Mouse (Mus musculus) granulocyte monocyte progenitor cell, adult 5-6 weeks (primary cell): ENCODE results near the gene Pigs. TPM values are rescaled to one million over a fixed set of nuclear protein-coding genes. Genes with fewer than 3 reads are reported as not detected.

ENCODE experiments used
- total RNA-seq, 2 experiments: library from RNA; stranded (forward) in 1 of 2; stranded (reverse) in 1 of 2; fragments of 200-712, 200-1000 nt in 1 of 2; fragments of >200 nt in 1 of 2; fragmentation: Nextera tagmentation in 1 of 2; gene quantifications; 2 replicates each; pipeline ENCODE4 v1.2.3; 2014 to 2017

Pigs gene
- total RNA-seq, 2 experiments from 2014 or later, result 13.7 to 47.6 TPM

Other genes with a start within 250 kb of the Pigs start
- gene Eral1, start 248.0 kb upstream of the Pigs start, total RNA-seq (2014; fragmentation: Nextera tagmentation), result 17.8 and 18.7 TPM in 2 replicates
- 27.4 and 32.0 TPM in 2 replicates for gene Eral1, start 248.0 kb upstream of the Pigs start, total RNA-seq (2017)
- gene Fam222b, start 233.8 kb upstream of the Pigs start, total RNA-seq (2014; fragmentation: Nextera tagmentation), result 13.5 and 16.8 TPM in 2 replicates
- 3.7 and 6.5 TPM in 2 replicates for gene Fam222b, start 233.8 kb upstream of the Pigs start, total RNA-seq (2017)
- gene Traf4, start 162.8 kb upstream of the Pigs start, total RNA-seq (2014; fragmentation: Nextera tagmentation), result 4.9 and 7.3 TPM in 2 replicates
- 2.8 and 3.6 TPM in 2 replicates for gene Traf4, start 162.8 kb upstream of the Pigs start, total RNA-seq (2017)
- 3.5 and 14.4 TPM in 2 replicates for gene Nek8, start 151.7 kb upstream of the Pigs start, total RNA-seq (2014; fragmentation: Nextera tagmentation)
- 5.8 and 6.1 TPM in 2 replicates for gene Nek8, start 151.7 kb upstream of the Pigs start, total RNA-seq (2017)
- gene Tlcd1, start 151.7 kb upstream of the Pigs start, total RNA-seq (2014; fragmentation: Nextera tagmentation), result 1.1 and 3.5 TPM in 2 replicates
- gene Tlcd1, start 151.7 kb upstream of the Pigs start, total RNA-seq (2017), result 2.9 and 4.1 TPM in 2 replicates
- gene Rpl23a, start 144.8 kb upstream of the Pigs start, total RNA-seq (2014; fragmentation: Nextera tagmentation), result 5,451 and 5,560 TPM in 2 replicates
- gene Rpl23a, start 144.8 kb upstream of the Pigs start, total RNA-seq (2017), result 3,079 and 3,080 TPM in 2 replicates
- gene Rab34, start 140.0 kb upstream of the Pigs start, total RNA-seq (2014; fragmentation: Nextera tagmentation), result 6.1 and 7.2 TPM in 2 replicates
- gene Rab34, start 140.0 kb upstream of the Pigs start, total RNA-seq (2017), result 1.5 and 3.6 TPM in 2 replicates
- gene Proca1, start 135.0 kb upstream of the Pigs start, total RNA-seq (2014; fragmentation: Nextera tagmentation), result not detected in 2 replicates
- not detected in 2 replicates for gene Proca1, start 135.0 kb upstream of the Pigs start, total RNA-seq (2017)
- gene Sdf2, start 82.7 kb upstream of the Pigs start, total RNA-seq (2014; fragmentation: Nextera tagmentation), result 76.9 and 79.6 TPM in 2 replicates
- gene Sdf2, start 82.7 kb upstream of the Pigs start, total RNA-seq (2017), result 41.4 and 48.8 TPM in 2 replicates
- 39.3 and 42.7 TPM in 2 replicates for gene Supt6, start 82.4 kb upstream of the Pigs start, total RNA-seq (2014; fragmentation: Nextera tagmentation)
- 35.2 and 41.1 TPM in 2 replicates for gene Supt6, start 82.4 kb upstream of the Pigs start, total RNA-seq (2017)
- gene 2610507B11Rik, start 66.7 kb upstream of the Pigs start, total RNA-seq (2014; fragmentation: Nextera tagmentation), result 67.9 and 73.6 TPM in 2 replicates
- 70.6 and 76.0 TPM in 2 replicates for gene 2610507B11Rik, start 66.7 kb upstream of the Pigs start, total RNA-seq (2017)
- 2.3 TPM in 1 of 2 replicates, not detected in the other for gene BC030499, start 37.6 kb upstream of the Pigs start, total RNA-seq (2014; fragmentation: Nextera tagmentation)
- not detected in 2 replicates for gene BC030499, start 37.6 kb upstream of the Pigs start, total RNA-seq (2017)
- gene Spag5, start 26.9 kb upstream of the Pigs start, total RNA-seq (2014; fragmentation: Nextera tagmentation), result 11.9 and 25.4 TPM in 2 replicates
- gene Spag5, start 26.9 kb upstream of the Pigs start, total RNA-seq (2017), result 50.8 and 57.7 TPM in 2 replicates
- gene Aldoc, start 5.4 kb upstream of the Pigs start, total RNA-seq (2014; fragmentation: Nextera tagmentation), result 0.69 and 2.8 TPM in 2 replicates
- gene Aldoc, start 5.4 kb upstream of the Pigs start, total RNA-seq (2017), result 0.15 TPM in 1 of 2 replicates, not detected in the other
- gene Unc119, start 15.1 kb downstream of the Pigs start, total RNA-seq (2014; fragmentation: Nextera tagmentation), result 24.0 and 41.0 TPM in 2 replicates
- 11.9 and 18.5 TPM in 2 replicates for gene Unc119, start 15.1 kb downstream of the Pigs start, total RNA-seq (2017)
- not detected in 2 replicates for gene Foxn1, start 58.1 kb downstream of the Pigs start, total RNA-seq (2014; fragmentation: Nextera tagmentation)
- gene Foxn1, start 58.1 kb downstream of the Pigs start, total RNA-seq (2017), result not detected in 2 replicates
- not detected in 2 replicates for gene Slc13a2, start 93.8 kb downstream of the Pigs start, total RNA-seq (2014; fragmentation: Nextera tagmentation)
- not detected in 2 replicates for gene Slc13a2, start 93.8 kb downstream of the Pigs start, total RNA-seq (2017)
- 4.2 TPM in 1 of 2 replicates, not detected in the other for gene Slc46a1, start 137.3 kb downstream of the Pigs start, total RNA-seq (2014; fragmentation: Nextera tagmentation)
- gene Slc46a1, start 137.3 kb downstream of the Pigs start, total RNA-seq (2017), result 1.9 and 2.7 TPM in 2 replicates
- not detected in 2 replicates for gene Sarm1, start 169.3 kb downstream of the Pigs start, total RNA-seq (2014; fragmentation: Nextera tagmentation)
- gene Sarm1, start 169.3 kb downstream of the Pigs start, total RNA-seq (2017), result not detected in 2 replicates
- not detected in 2 replicates for gene Vtn, start 170.7 kb downstream of the Pigs start, total RNA-seq (2014; fragmentation: Nextera tagmentation)
- gene Vtn, start 170.7 kb downstream of the Pigs start, total RNA-seq (2017), result not detected in 2 replicates
- gene Sebox, start 175.0 kb downstream of the Pigs start, total RNA-seq (2014; fragmentation: Nextera tagmentation), result not detected in 2 replicates
- gene Sebox, start 175.0 kb downstream of the Pigs start, total RNA-seq (2017), result not detected in 2 replicates
- gene Tmem199, start 183.8 kb downstream of the Pigs start, total RNA-seq (2014; fragmentation: Nextera tagmentation), result 21.9 and 36.8 TPM in 2 replicates
- 25.5 and 29.9 TPM in 2 replicates for gene Tmem199, start 183.8 kb downstream of the Pigs start, total RNA-seq (2017)
- gene Poldip2, start 183.8 kb downstream of the Pigs start, total RNA-seq (2014; fragmentation: Nextera tagmentation), result 61.3 and 68.8 TPM in 2 replicates
- gene Poldip2, start 183.8 kb downstream of the Pigs start, total RNA-seq (2017), result 64.5 and 85.8 TPM in 2 replicates
- 13.2 and 15.1 TPM in 2 replicates for gene Tnfaip1, start 207.9 kb downstream of the Pigs start, total RNA-seq (2014; fragmentation: Nextera tagmentation)
- gene Tnfaip1, start 207.9 kb downstream of the Pigs start, total RNA-seq (2017), result 3.3 and 5.6 TPM in 2 replicates
- gene Ift20, start 207.9 kb downstream of the Pigs start, total RNA-seq (2014; fragmentation: Nextera tagmentation), result 81.0 and 106 TPM in 2 replicates
- 138 and 194 TPM in 2 replicates for gene Ift20, start 207.9 kb downstream of the Pigs start, total RNA-seq (2017)
- 89.3 and 102 TPM in 2 replicates for gene Tmem97, start 222.4 kb downstream of the Pigs start, total RNA-seq (2014; fragmentation: Nextera tagmentation)
- 71.9 and 93.9 TPM in 2 replicates for gene Tmem97, start 222.4 kb downstream of the Pigs start, total RNA-seq (2017)